Mouse (Mus musculus): Measurements from ENCODE around the gene Rnf183.

Rnf183 gene

GRCm38 (mm10) chr4:62383752-62384151 lies 51.3 kb downstream of the Rnf183 start:
- DNase-seq (ENCODE audit: low spot score in 2 of 2), result no peak

GRCm38 (mm10) chr4:62383207-62383606 lies 51.8 kb downstream of the Rnf183 start:
- DNase-seq (ENCODE audit: low spot score in 2 of 2), result no peak

GRCm38 (mm10) chr4:62379724-62380381 lies 55.2 kb downstream of the Rnf183 start:
- DNase-seq (ENCODE audit: low spot score in 2 of 2), result no peak

All from spleen, postnatal 14 days (tissue).